Mouse (Mus musculus): Measurements from ENCODE around the gene 2410131K14Rik.

2410131K14Rik gene

DNA sequence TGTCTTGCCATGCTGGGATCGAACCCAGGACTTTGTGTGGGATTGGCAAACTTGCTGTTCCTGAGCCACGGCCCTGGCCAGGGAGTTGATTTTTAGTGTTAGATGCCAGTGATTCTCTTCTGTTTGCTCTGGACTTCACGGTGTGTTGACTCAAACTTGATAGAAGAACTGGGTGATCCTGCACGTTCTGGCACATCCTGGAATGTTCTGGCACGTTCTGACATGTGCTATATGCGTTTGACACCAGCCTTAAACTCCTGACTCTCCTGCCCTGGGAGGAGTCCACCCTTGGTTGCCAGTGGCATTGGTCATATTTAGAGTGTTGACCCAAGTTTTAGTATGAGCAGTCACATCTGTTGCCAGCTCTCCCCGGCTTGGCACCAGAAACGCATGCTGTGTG is 17.4 kb downstream of the 2410131K14Rik start:
- DNase-seq, result peak; percentile 20

DNA sequence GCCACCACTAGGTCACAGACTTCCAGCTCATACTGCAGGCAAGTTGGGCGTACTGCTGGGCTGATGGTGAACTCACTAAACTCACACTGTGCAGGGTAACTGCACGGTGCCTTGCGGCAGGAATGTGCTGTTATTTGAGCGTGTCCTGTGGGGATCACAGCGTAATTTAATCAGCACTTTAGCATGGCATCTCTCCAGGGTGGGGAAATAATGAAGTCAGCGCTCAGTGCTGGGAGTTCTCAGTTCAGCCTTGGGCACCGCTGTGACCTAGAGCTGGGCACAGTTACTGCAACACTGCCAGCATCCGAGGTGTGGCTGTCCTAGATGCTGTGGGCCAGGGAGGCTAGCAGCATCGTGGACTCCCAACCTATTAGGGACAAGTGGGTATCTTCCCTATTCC is 19.3 kb downstream of the 2410131K14Rik start:
- no peak for DNase-seq

DNA sequence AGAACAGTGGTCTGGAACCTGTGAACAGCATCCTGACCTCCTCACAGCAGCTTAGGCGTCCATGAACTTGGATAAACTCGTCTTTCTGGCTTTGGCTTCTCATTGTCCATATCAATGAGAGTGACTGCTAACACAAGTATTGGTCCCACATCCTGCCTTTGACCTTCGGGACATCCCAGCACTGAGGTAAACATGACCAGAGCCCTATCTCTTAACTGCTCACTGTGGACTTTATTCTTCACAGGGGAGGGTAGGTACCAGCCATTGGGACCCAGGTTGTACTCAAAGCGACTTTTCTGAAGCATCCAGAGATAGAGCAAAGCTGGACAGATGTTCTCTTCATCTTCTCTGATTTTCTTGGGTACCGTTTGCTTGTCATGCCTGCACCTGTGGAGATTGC is 20.3 kb downstream of the 2410131K14Rik start:
- no peak for DNase-seq

DNA sequence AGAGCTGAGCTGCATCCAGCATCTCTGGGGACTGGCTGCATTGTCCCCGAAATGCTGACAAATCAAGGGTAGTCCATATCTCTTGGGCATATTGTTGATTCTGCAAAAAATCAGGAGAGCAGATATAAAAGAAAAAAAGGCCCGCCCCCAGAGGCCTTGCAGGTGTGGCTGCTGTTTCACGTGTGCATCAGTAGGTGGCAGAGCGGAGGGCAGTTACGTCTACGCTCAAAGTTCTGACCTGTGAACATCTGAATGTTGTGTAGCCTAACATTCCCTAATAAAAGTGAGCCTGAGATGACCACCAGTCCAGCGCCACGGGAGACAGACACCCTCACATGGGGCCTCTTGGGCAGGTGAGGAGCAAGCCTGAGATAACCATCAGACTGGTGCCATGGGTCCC is 21.3 kb downstream of the 2410131K14Rik start:
- no peak for DNase-seq

DNA sequence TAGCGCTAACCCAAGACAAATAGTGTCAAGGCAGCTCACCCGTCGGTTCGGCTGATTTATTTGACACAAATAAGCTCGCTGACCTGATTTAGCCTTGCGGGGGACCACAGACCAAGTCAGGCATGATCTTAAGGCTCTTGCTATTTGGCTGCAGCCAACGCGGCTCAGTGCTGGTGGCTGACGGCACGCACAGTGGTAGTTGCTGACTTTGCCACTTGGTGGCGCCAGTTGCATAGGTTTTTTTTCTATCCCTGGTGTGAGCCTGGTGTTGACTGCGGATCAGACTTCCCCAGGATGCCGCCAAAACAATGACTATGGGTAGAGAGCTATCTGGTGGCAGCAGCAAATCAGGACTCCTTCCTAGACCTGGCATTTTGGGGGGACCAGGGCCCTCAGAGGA is 24.0 kb downstream of the 2410131K14Rik start:
- peak; percentile 85 for DNase-seq

DNA sequence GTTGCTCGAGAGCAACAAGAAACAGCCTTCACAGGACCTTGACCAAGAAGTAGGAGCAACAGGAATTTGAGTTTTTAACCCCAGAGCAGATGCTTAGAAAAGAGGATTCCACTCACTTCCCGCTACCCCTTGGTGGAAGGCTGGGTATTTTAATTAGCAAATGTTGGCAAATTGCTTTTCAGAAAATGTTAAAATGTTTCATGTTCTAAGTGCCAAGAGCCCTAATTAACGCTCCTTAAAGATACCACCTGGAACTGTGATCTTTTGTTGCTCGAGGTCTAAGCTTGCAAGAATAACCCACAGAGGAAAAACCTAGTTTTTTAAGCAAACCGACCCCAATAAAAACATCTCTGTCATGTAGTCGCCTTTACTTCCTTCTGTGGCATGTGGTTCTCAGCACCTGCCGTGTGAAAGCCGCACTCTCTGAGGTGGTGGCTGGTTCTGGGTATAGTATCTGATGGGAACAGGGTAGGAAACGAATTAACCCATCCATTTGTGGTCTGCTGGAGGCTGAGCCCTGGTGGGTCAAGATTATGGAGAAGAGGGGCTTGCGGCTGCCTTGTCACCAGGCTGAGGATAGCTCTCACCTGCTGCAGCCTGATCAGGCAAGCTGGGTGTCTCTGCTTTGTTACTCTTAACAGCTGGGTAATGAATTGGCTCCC is 26.6 kb downstream of the 2410131K14Rik start:
- no peak for DNase-seq

DNA sequence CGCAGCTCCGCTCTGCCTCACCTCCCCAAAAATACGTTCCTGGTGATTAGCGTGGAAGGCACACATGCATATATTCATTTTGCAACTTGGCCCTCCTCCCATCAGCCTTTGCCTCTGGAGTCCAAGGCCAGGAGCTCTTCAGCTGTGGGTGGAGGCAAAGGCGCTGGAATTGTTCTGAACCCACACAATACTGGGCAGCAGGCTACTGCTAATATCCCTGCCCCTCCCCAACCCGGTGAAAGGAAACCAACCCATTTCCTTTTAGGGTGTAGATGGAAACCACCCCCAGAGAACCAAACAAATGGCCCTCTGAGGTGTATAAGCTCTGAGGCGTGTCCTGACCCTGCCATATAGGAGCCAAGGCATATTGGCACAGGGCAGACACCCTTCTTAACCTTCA is 28.4 kb downstream of the 2410131K14Rik start:
- no peak for DNase-seq

DNA sequence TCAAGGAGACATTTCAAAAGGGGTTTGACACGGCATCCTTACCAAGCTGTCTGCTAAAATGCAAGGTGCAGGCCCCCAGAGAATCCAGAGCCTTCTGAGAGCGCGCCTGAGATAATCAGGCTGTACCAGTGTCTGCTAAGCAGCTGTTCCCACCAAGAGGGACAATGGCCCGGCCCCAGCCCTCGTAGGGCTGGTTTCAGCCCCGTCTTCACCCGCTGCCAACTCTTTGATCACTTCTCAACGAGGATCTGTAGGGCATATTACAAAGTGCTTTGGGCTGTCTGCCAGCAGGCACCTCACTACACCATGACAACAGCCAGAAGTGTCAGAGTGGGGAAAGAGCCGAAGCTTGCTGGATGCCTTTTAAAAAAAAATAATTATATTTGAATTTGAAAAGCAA is 29.5 kb downstream of the 2410131K14Rik start:
- DNase-seq, result no peak

DNA sequence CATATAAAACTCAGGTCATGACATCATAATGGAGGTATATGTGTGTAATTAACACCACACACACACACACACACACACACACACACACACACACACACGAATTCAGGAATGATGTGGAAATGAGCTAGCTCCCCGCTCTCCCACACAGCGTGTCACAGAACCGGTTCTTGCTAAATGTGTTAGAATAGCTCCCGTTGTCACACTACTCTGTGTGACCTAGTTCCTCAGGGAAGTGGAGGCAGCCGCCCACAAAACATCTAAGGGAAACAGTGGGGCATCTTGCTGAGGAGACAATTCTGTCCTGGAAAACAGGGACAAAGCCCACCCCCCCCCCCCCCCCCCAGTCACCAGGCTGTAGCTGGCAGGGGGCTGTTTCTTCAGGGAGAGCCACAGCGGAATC is 31.3 kb downstream of the 2410131K14Rik start:
- no peak for DNase-seq

DNA sequence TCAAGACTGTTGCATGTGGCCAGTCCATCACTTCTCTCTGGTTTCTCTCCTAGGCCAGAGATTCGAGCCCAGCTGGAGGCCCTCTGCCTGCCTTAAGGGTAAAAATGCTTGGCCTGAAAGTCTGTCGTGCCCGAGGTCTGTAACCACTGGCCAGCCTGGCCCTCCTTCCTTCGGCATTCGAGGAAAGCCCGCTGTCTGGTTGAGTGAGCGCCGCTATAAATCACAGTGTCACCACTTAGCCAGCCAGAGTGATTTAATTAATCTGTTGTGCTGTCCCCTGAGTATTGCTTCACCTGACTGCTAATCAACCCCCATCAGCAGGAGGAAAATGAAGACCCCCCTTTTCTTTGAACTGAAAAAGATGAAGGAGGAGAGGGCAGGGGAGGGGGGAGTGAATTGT is 31.7 kb downstream of the 2410131K14Rik start:
- DNase-seq, result no peak

DNA sequence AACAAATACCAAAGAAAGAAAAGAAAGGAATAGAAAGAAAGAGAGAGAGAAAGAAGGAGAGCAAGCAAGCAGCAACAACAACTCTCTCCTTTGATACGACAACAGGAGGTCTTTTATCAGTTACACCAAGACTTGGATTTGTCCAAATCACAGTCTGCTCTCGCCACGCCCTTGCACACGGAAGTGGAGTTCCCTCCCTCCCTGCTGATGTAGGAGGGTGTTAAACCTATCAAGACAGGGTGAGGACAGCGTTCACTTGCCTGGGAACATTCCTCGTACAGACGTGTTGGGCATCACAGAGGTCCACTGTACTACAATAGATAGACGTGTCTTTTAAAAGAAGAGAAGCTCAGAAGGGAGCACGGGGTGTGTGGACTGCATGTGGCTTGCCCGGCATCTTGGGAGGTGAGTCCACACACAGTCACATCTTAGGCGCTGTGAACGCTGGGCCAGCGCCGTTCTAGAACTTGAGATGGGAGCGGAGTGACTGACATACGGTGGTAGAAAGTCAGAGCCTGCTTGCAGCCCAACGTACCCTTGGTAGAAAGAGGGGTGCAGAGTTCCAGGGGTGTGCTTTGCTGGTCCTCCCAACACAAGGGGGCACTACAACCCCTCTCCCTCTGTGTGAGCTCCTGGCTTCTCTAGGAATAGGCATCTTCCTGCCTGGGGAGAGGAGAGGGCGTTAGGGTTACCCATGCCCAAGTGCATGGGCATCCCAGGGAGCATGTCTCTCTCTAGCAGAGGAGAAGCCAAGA is 32.9 kb downstream of the 2410131K14Rik start:
- DNase-seq, result no peak

DNA sequence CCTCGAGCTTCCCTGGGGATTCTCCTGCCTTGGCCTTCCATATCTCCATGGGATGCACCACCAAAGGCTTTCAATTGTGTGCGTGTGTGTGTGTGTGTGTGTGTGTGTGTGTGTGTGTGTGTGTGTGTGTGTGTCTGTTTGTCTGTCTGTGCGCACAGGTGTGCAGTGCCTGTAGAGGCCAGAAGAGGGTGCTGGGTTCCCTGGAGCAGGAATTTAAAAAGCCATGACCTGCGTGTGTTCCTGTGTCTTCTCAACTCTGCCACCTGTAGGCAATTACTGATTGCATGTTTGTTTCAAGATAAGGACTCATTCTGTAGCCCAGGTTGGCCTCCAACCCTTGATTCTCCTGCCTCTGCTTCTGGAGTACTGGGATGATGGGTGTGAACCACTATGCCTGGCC is 46.4 kb downstream of the 2410131K14Rik start:
- no peak for DNase-seq

DNA sequence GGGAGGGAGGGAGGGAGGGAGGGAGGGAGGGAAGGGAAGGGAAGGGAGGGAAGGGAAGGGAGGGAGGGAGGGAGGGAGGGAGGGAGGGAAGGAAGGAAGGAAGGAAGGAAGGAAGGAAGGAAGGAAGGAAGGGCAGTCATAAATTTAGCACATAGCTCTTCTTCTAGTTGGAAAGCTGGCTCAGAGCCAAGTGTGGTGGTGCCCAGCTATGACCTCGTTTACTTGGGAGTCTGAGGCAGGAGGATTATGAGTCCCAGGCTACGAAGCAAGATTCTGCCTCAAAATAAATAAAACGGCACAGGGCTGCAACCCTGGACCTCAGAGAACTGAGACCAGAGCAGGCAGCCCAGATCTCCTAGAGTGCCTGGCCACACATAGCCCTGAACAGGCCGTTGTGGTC is 47.4 kb downstream of the 2410131K14Rik start:
- DNase-seq, result no peak

DNA sequence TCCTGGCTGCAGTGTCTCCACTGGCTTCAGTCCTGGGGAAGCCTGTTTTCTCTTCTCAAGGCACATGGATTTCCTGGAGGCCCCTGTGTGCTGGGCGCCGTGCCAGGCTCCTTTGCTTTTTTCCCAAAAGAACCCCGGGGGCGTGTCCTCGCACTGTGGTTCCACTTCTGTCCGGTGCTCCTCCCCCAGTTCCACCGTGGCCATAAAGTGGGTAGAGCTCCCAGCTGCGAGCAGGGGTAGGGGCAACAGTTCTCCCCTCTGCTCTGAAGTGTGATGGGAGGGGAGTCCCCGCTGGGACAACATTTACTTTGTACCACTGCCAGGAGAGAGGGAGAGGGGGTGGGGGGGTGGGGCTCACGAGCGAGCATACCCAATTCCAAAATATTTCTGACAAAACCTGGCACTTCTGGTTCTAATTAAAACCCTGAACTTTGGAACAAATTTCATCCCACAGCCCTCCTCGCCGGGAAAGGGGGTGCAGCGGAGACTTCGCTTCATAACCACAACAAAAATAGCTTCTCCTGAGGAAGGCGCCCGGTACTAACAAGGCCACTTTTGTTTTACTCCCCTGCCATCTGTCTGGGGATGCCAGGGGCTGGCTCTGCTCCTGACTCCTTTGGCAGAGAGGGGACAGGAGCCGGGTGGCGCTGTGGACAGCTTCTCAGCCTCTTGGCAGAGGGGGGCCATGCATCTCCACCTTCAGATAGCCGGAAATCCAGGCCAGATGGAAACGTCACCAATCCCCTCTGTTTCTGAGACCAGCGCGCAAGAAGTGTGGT is 49.2 kb downstream of the 2410131K14Rik start:
- peak; percentile 79 for DNase-seq

DNA sequence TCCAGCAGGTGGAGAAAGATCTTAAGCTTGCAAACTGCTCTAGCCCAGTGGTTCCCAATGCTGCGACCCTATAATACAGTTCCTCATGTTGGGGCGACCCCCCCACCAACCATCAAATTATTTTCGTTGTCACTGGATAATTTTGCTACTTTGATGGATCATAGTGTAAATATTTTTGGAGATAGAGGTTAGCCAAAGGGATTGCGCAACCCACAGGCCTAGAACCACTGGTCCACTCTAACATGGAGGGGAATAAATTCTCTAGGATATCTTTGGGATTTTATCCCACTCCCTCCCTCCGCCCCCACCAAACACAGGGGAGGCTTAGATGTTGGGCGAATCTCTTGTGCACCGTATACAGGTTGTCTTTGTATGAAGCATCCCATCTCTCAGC is 49.8 kb downstream of the 2410131K14Rik start:
- no peak for DNase-seq

DNA sequence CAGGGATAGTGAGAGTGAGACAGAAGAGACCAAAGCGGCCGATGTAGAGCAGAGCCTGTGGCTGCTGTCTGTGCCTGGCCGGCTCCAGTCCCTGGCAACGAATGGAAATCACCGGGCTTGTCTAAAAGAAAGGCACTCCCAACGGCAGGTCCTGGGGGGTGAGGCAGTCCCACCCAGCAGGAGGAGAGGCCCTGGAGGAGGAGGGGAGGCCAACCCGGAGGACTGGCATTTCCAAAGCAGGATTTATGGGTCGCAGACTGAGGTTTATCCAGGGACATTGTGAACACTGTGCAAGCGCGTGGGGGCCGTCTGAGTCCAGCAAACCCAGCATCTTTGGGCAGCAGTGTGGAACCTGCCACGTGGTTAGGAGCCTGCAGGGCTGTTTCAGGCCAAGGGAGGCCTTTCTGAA is 52.3 kb downstream of the 2410131K14Rik start:
- DNase-seq, result no peak

DNA sequence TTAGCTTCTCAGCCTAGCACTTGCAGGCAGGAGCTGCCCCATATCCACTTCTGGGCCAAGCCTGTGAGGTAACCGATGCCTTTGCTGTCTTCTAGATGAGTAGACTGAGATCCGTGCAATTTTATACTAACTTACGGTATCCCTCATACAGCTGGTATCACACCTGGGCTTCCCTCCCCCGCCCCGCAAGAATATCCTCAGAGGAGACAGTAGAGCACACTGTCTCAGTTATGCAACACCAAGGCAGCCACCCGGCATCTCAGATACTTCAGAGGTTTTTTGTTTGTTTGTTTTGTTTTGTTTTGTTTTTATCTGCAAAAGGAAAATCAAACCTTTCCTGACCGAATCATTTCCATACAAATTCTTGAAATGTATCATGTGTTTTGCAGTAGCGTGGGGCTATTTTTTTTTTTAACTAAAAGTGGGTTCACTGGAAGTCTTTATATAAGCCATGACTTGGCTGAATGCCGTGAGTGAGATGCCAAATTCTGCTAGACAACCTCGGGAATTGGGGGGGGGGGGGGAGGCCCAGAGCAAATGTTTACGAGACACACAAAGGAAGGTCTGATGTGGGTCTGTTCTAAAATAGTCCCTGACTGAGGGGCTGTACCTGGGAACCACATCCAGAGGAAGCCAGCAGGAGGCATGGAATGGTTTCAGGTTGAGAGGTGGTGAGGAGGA is 54.8 kb downstream of the 2410131K14Rik start:
- no peak for DNase-seq

DNA sequence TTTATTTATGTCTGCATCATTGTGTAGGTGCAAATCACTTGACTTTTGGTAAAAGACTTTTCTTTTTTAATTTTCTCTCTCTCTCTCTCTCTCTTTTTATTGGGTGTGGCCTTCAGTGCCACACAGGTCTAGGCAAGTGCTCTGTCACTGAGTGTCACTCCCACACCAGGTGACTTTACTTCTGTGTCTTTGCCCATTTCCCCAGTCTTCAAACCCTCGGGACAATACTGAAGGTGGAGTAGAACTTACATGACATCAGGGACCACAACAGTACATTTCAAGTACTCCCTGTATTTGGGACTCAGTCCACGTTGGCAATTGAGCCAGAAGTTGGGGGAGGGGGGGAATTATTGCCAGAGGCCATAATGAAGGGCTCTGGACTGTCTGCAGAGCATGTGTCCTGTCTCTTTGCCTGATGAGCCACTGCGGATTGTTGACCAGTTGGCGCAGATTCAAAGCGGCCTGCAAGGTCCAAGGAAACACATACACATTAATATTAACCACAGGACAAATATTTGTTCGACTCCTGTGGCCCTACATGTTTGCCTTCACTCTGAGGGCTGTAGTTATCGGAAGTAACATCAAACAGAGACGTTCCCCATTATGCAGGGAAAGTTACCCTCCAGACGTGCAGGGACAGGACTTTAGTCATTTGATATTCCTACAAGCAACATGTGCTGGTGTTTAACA is 57.6 kb downstream of the 2410131K14Rik start:
- no peak for DNase-seq

DNA sequence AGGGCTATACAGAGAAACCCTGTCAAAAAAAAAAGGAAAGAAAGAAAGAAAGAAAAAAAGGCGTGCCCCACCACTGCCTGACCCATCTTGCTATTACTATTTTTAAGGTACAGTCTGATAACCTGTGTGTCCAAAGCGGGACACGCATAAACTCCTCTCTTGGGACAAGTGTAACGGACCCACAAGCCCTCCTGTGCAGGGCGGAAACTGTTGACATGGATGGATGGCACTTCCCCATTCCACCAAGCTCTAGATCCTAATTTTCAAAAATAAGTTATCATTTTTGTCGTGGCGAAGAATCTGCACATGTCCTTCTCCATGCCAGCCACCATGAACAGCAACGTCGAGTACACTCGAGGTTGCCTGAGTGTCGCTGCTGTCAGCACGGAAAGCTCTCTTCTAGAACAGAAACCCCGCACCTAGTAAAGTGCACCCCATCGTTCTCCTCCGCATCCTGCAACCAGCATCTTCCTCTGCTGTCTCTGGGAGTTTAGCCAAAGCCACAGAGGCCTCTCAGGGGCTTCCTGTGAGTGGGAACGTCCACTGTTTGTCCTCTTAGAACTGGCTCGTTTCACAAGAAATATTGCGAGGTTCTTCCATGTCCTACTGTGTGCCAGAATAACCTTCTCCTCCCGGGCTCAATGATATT is 60.1 kb downstream of the 2410131K14Rik start:
- DNase-seq, result no peak

DNA sequence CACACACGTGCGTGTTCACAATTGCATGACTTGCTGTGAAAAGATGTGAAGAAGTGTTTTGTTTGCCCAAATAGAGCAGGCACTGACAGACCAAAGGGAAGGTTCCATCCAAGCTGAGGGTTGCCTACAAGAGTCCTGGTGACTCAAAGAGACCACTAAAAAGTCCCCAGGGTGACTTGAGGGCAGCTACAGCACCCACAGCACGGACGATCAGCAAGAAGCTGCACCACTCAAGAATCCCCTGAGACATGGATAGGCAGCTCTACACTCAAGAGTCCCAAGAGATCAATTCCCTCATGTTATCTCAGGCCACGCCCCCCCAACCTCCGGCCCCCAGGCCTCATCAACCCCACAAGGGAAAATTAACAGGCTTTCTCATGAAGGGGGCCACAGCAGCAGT is 65.4 kb downstream of the 2410131K14Rik start:
- DNase-seq, result no peak

DNA sequence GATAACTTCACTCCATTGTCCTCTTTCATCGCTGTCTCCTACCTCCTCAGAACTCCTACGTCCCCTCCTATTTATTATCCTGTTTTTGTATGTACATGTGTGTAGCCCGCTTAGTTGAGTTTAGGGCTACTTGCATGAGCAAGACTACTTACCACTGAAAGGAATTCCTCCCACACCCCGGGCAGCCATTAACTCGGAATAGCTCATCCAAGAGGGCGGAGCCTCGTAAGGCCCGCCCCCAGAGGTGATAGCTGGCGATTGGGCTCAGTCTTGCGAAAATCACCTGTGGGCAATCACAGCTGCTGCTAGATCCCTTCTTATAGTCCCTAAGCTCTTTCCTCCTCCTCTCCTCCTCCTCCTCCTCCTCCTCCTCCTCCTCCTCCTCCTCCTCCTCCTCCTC is 66.2 kb downstream of the 2410131K14Rik start:
- no peak for DNase-seq

DNA sequence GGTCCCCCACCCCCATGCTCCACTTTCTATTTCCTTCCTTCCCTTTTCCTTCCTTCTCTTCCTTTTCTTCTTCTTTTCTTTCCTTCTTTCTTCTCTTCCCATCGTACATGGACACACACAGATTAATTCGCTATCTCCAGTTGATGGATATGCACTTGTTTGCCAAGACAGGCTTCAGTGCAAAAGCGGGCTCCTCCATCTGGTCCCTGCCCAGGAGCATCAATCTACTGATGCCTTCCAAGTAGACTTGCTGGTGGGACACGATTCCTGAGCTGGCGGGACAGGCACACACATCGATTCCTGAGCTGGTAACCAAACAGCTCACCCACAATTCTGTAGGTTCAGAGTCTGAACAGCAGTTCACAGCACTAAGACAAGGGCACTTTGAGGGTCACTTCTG is 68.7 kb downstream of the 2410131K14Rik start:
- DNase-seq, result no peak
